Comparison of ENCODE assay signal across 8 mouse cellular contexts in the genomic region with DNA sequence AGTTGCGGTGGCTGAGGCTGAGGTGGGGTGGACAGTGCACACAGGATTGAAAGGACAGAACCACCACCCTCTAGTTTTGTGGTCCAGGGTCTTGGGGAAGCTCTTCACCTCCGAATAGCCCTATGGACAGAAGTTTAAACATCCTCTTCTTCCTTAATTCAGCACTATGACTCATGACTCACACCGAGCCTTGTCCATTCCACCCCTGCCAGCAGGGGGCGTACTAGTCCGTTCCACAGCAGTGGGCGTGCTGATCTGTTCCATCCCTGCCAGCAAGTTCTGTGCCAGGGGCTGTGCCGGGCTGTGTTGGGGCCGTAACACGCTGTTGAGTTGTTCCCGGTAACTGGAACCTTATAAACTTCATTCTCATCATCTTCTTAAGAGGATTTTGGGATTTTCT.
DNase-seq lines count a peak whose midpoint lies in the region; TF ChIP-seq lines count a peak whose summit lies in the region.
"Had no signal": no experiment of that assay in that cellular context is flagged by ENCODE, and none has a peak within 500 bp of the region (broad histone marks: within the 10 kb centered on the region; RNA-seq: fewer than 3 reads in every experiment).

No protein-coding gene starts in this region.

- no peaks in the 10 kb centered on the region for H3K36me3 ChIP-seq in E14TG2a.4 (ENCODE audit: insufficient read depth, low read length)
- H3K36me3 ChIP-seq: lung, embryonic 15.5 days had no signal

- H3K9me3 ChIP-seq in E14TG2a.4 (ENCODE audit: low read length): peaks cover 5% of the 10 kb centered on the region; the same call in 1 of the 2 replicates
- H3K9me3 ChIP-seq: lung, embryonic 15.5 days had no signal

- H3K27me3 ChIP-seq in E14TG2a.4 (ENCODE audit: insufficient read depth, low read length): peaks cover 46% of the 10 kb centered on the region

- no peak overlapping the region for H3K4me3 ChIP-seq in E14TG2a.4 (replicated peaks; ENCODE audit: low read length)
- H3K4me3 ChIP-seq: lung, embryonic 15.5 days had no signal

- peaks cover 33% of the 10 kb centered on the region for H3K4me1 ChIP-seq in E14TG2a.4 (replicated peaks; ENCODE audit: low read depth, low read length)

- TF ChIP-seq CTCF in E14TG2a.4 (conservative IDR thresholded peaks at IDR 0.05; ENCODE audit: low read length): peak; percentile 79

- DNase-seq in kidney, adult 9 months: peak; percentile 40
- no peak for DNase-seq in kidney, adult 11 months
- DNase-seq in B cell, adult 2 months: peak; percentile 52 to 62
- peak; percentile 46 for DNase-seq in c-Kit-positive CD71-positive TER-119-positive erythroid progenitor cells, embryonic 14.5 days (ENCODE audit: low spot score)
- DNase-seq in lung, postnatal 14 days: peak; percentile 60
- peak; percentile 65 to 70 for DNase-seq in urinary bladder, postnatal 36 days (ENCODE audit: low spot score in 2 of 2)
